Mouse (Mus musculus) granulocyte monocyte progenitor cell, adult 5-6 weeks (primary cell): ENCODE measurements around the gene Pdss2. TPM values are rescaled to one million over a fixed set of nuclear protein-coding genes. Genes with fewer than 3 reads are reported as not detected.
"Not testable (repeated sequence)": the region's sequence is repeated elsewhere in the genome, so short reads cannot be mapped to it uniquely, and the experiment has no call there.

Experiments
- ATAC-seq: replicated peaks from 2 replicates; pipeline ENCODE4 v1.8.0; 2016; ENCODE audit warnings: mild to moderate bottlenecking, moderate TSS enrichment, inconsistent platforms; ENCODE audit not compliant: poor library complexity, severe bottlenecking
- total RNA-seq, 2 experiments: library from RNA; stranded (forward) in 1 of 2; stranded (reverse) in 1 of 2; fragments of 200-712, 200-1000 nt in 1 of 2; fragments of >200 nt in 1 of 2; fragmentation: Nextera tagmentation in 1 of 2; gene quantifications; 2 replicates each; pipeline ENCODE4 v1.2.3; 2014 to 2017

Gene Pdss2
- total RNA-seq, 2 experiments from 2014 or later = 10.1 to 22.9 TPM

GRCm38 (mm10) chr10:43365909-43366308, 144.6 kb downstream of the Pdss2 start:
- ATAC-seq = no peak

- ATAC-seq = no peak
These were observed 147.3 kb downstream of the Pdss2 start for GRCm38 (mm10) chr10:43368611-43369010.

GRCm38 (mm10) chr10:43372315-43372714, 151.0 kb downstream of the Pdss2 start:
- ATAC-seq = no peak; the same call in 1 of the 2 replicates

- ATAC-seq = no peak
These were observed 151.7 kb downstream of the Pdss2 start for GRCm38 (mm10) chr10:43373035-43373434.

- ATAC-seq = no peak
These were observed 152.4 kb downstream of the Pdss2 start for GRCm38 (mm10) chr10:43373666-43374065.

GRCm38 (mm10) chr10:43375286-43375685, 154.0 kb downstream of the Pdss2 start:
- ATAC-seq = no peak

GRCm38 (mm10) chr10:43376749-43377148, 155.5 kb downstream of the Pdss2 start:
- ATAC-seq = no peak

GRCm38 (mm10) chr10:43378279-43378678, 157.0 kb downstream of the Pdss2 start:
- peak; percentile 69 for ATAC-seq

- peak; percentile 27; the same call in 1 of the 2 replicates for ATAC-seq
These were observed 157.7 kb downstream of the Pdss2 start for GRCm38 (mm10) chr10:43378732-43379644.

- no peak for ATAC-seq
These were observed 161.4 kb downstream of the Pdss2 start for GRCm38 (mm10) chr10:43382660-43383059.

GRCm38 (mm10) chr10:43384623-43385022, 163.3 kb downstream of the Pdss2 start:
- ATAC-seq = no peak

- ATAC-seq = no peak
These were observed 171.6 kb downstream of the Pdss2 start for GRCm38 (mm10) chr10:43392921-43393320.

GRCm38 (mm10) chr10:43393818-43394217, 172.5 kb downstream of the Pdss2 start:
- ATAC-seq = no peak

GRCm38 (mm10) chr10:43395824-43396223, 174.5 kb downstream of the Pdss2 start:
- ATAC-seq = no peak

- no peak for ATAC-seq
These were observed 178.5 kb downstream of the Pdss2 start for GRCm38 (mm10) chr10:43399596-43400316.

GRCm38 (mm10) chr10:43406107-43406506, 184.8 kb downstream of the Pdss2 start:
- ATAC-seq = peak; percentile 83

- ATAC-seq = peak; percentile 25
These were observed 185.6 kb downstream of the Pdss2 start for GRCm38 (mm10) chr10:43406885-43407284.

GRCm38 (mm10) chr10:43409506-43410230, 188.4 kb downstream of the Pdss2 start:
- ATAC-seq = no peak

- not testable (repeated sequence) for ATAC-seq
These were observed 189.9 kb downstream of the Pdss2 start for GRCm38 (mm10) chr10:43411164-43411563.

GRCm38 (mm10) chr10:43417346-43417745, 196.1 kb downstream of the Pdss2 start:
- ATAC-seq = peak; percentile 77
